Mouse (Mus musculus) right cerebral cortex, postnatal 10 days (tissue): ENCODE data around the gene 4930432K21Rik.
A peak's percentile ranks its signal among the peaks of the same experiment; 100 is the strongest.

Experiments used
- DNase-seq, 2 experiments: peaks; one replicate each; pipeline ENCODE4 v3.0.0; 2021; ENCODE audit warnings: low spot score in 2 of 2

The 4930432K21Rik gene

DNA sequence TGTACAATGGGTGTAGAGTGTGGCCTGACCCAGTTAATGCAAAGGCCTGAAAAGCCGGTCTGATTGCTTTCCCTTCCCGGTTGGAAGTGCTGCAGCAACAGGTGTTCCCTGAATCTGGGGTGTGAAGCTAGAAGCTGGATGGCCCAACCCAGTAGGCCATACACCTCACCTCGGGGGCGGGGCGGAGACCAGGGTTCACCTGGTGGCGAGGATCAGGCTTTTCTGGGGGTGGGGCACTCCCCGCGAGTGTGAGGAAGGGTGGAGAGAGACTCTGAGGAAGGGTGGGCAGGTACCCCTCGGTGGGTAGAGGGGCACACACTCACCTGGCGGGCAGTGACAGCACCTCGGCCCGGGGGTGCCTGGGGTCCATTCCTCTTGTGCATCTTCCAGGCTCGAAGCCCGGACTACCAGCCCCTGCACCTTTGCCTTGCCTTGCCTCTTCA is 480 bp upstream of the 4930432K21Rik start:
- DNase-seq = peak in 1 of 2 experiments; percentile 46

DNA sequence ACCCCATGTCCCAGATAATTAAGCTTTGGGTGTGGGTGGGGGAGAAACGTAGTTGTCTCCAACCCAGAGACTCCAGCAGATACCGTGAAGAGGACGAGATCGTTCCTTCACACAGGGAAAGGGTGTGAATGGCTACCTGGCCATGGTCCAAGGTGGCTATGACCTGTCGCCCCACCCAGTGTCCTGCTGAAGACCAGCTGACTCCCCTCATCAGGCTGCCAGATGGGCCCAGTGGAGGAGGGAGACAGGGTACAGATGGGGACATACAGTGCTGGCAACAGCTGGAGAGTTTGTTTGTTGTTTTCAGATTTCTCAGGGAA is 666 bp downstream of the 4930432K21Rik start:
- DNase-seq = no peak

DNA sequence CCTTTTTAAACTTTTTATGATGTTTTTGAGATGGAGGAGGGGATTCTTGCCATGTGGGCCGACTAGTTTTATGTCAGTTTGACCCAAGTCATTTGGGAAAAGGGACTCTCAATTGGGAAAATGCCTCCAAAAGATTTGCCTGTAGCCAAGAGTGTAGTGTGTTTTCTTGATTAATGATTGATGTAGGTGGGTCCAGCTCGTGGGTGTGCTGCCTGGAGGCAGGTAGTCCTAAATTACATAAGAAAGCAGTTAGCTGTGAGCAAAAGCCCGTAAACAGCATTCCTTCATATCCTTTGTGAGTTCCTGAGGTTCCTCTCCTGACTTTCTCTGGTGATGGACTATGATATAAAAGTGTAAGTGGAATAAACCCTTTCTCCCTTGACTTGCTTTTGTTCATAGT is 1.4 kb downstream of the 4930432K21Rik start:
- no peak for DNase-seq

DNA sequence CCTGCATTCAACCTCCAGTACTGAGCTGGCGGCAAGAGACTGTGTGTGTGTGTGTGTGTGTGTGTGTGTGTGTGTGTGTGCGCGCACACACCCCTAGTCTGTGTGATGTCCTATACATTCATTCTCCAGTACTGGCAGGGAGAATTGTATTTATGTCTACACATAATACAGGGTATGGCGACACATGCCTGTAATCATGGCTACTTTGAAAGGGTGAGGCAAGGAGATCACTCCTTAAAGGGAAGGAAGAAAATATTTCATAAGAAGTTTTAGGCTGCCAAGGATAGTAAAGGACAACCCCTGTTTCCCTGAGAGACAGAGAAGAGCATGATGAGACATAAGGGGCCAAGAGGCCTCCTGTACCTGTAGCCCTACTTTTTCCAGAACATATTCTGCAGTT is 9.8 kb downstream of the 4930432K21Rik start:
- DNase-seq = no peak

DNA sequence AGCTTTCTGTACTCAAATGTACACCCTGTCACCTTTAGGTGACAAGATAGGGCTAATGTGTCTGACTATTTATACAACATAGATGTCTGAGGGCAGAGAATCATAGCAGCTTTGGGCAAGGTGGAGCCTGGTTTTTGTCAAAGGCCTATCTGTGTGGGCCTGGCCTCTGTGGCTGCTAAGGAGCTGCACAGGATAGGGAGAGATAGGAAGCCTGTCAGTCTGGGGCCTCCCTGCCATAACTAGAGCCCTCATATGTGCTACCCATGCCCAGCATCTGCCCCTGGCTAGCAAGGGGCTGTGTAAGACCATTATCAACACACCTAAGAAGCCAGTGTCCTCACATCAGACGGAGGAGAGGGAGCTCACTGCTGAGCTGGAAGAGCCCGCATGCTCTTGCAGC is 19.9 kb downstream of the 4930432K21Rik start:
- no peak for DNase-seq

DNA sequence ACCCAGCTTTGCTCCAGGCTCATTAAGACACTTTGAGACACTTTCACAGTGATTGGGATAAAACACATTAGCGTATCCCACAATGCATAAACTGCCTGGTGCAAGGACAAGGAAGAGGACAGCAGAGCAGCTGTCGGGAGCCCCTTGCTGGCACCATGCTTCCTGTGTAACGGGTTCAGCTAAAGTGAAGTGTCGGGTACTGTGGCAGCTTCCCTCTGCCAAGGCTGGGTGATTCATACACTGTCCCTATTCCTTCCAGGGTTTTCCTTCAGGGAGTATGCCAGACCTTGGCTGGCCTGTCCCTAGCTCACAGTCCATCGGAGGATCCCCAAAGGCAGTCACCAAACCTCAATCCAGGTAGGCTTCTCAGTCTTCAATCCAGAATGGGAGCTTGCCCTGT is 22.3 kb downstream of the 4930432K21Rik start:
- DNase-seq = no peak

DNA sequence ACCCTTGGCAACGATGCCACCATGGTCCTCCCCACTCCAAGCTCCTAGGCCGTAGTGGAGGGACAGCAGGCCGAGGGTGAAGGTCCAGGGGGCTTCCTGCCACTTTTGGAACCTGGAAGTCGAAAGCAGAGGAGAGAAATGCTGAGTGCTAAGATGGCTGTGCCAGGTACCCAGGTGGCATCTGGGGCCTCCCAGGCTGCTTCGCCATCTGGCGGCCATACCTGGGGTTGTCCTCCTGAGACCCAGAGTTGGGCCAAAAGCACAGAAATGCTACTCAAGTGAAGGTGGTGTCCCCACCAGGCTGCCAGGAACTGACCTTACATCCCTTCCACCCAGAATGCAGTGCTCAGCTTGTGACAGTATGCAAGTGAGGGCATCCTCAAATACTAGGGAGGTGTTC is 26.0 kb downstream of the 4930432K21Rik start:
- DNase-seq = no peak

DNA sequence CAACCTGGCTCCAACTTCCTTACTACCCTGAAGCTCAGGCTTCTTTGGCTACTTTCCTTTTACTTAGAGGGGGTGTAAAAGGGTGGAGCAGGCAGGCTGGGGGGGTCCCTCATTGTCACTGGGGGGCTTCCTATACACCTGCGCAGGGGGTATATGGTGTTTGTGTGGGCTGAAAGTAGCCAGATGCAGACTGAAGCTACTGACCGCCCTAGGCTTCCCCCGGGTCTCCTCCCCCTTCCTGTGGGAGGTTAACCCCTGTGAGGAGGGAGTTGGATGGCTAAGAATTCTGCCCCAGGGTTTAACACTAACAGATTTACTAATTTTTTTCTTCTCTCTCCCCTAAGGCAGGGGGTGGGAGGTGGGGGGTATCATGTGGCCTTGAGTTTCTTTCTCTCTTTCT is 28.7 kb downstream of the 4930432K21Rik start:
- no peak for DNase-seq

DNA sequence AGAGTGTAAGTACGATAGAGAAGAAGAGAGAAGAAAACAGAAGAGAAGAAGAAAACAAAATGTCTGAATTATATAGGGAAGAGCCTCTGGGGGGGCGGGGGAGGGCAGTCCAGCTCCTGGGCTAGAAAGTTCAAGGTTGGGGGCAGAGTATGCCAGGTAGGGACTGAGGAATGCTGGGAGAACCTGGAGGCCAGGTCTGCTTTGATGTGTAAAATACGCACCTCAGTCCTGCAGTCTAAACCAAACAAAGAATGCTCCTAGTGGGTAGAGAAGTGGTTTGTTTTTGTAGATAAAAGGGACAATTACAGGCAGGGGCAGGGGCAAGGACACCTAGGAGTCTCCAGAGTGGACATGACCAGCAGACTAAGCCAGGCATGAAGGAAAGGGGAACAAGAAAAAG is 29.6 kb downstream of the 4930432K21Rik start:
- DNase-seq = no peak

DNA sequence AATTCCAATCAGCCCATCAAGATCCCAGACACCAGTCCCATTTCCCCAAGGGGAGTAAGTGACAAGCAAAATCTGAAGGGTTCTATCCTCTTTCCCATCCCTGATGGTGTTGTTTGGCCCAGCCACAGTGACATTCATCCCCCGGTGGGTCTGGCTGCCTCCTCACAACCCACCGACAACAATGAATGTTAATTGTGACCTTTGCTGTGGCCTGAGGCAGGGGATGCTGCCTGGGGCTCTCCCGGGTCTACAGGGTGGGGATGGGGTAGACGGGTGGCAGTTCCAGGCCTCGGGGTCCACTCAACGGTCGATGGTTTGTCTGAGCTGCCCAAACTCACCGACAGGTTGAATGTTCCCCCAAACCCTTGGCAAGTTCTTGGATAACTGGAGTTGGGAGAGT is 30.8 kb downstream of the 4930432K21Rik start:
- DNase-seq = no peak

DNA sequence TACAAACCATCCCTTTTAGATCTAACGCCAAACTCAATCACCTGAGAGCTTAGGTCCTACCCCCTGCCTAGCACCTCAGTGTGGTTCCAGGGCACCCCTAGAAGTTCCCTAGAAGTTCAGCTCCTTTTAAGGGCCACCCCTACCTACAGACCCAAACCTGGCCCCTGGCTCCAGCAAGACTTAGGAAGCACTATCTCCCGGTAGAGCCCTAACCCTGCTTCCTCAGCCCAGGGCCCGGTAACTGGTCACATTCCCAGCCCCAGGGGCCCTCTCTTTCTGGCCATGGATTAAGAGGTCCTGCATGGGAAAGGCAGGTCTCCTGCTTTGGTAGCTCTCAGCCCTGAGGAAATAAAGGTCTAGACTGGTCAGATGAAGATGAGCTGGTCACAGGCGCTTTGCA is 32.1 kb downstream of the 4930432K21Rik start:
- DNase-seq = no peak

DNA sequence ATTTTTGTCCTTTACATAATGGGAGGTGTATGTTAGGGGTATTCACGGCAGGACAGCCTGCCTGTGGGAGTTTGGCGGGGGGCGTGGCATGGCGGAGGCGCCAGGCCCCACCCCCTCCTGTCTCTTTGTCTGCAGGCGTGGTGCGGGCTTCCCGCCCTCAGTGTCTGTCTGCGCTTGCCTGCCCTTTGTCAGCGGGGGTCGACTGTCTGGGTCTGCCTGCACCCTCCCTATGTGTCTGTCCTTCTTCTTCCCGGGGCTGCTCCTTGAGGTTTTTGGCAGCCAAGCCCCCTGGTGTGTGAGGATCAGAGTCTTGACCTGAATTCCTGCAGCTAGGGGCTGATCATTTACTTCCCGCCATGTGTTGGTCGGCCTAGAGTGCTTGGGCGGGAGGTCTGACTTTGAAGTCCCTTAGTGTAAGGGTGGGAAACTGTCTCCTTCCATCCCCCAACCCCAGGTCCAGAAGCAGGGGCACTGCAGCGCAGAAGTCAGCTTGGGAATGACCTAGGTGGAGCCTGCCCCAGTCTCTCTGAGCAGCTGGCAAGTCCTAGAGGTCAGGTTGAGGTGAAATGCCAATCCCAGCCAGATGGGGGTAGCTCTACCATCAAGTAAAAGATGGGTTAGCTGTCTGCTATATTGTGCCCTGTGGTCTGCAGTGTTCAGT is 32.8 kb downstream of the 4930432K21Rik start:
- DNase-seq = peak in 1 of 2 experiments; percentile 61

DNA sequence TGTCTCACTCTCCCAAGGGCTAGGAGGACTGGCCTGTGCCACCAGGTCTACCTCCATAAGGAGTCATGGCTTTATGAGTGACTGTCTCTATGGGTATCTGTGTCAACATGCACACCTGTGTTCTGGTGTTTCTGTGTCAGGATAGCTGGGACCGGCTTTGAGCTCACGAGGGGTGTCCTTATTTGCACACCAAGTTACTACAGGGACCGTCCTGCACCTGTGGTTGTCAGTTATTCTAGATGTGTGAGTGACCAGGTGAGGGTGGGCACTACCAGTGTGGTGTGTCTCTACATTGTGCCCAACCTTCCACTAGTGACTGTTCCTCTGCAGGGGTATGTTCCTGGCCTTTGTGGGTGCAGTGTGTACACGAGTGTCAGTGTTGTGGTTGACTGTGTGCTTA is 35.0 kb downstream of the 4930432K21Rik start:
- DNase-seq = no peak

DNA sequence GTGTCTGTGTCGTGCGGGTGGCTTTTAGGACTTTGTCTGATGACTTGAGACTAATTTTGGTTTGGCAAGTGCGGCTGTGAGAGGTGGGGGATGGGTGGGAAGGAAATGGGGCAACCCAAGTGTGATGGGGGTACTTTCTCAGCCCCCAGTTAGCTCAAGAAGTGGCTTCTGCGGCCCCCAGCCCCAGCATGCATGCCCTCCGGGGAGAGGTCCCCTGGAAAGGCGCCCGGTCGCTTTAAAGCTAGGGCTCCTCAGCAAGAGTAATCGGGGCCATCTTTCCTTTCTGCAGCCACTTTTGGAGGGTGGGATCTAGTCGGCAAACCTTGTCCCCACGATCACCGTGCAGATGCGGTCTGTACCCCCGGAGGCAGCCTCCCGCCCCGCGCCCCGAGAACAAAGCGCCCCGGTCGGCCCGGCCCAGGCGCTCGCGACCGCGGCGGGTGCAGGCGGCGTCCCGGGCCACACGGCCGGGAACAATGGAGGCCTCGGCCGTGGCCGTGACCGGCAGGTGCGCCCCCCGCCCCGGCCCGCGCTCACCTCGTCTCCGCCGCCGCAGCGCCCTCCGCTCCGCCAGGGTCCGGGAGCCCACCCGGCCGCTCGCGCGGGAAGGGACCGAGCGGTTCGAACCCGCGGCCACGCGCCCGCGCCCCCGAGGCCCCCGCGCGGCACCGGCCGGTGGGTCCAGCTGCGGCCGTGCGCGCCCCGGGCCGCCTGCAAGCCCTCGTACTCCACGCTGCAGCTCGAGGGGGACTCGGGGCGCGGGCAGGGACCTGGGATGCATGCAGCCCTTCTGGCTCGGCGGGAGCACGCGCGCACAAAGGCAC is 35.6 kb downstream of the 4930432K21Rik start:
- peak in 1 of 2 experiments; percentile 55 for DNase-seq

DNA sequence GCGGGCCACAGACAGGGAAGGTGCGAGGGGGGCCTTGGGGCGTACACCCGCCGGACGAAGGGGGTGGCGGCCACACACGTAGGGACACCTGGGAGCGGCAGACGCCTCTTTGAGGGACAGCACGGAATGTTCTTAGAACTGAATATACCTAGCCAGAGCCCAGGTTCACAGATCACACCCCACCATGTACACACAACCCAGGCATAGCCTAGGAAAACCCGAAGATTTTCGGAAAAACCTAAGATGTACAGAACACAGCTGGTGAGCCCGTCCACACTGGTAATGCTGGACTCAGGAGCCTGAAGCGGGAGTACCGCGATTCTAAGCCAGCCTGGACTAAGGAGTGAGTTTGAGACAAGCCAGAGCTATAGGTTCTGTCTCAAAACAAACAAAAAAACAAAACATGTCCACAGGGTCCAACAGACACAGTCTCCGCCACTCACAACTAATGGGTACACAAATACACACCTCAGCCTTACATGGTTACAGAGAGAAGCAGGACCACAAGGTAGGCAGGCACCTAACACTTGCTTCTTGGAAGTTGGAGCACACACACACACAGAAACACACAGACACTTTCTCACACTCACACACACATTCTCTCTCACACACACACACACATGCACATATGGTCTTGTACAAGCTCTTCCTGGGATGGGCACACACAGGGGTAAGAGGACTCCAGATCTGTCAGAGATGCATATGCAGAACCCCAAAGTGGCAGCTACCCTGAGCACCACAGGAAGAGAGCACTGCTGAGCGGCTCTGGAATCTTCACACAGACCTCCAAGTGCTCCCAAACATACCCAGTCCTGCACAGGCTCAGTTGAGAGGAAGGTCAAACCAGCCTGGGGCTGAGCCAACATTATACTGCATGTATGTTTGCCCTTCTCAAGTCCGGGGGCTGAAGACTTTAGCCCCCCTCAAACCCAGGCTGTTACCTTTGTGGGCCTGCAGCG is 36.5 kb downstream of the 4930432K21Rik start:
- no peak for DNase-seq

DNA sequence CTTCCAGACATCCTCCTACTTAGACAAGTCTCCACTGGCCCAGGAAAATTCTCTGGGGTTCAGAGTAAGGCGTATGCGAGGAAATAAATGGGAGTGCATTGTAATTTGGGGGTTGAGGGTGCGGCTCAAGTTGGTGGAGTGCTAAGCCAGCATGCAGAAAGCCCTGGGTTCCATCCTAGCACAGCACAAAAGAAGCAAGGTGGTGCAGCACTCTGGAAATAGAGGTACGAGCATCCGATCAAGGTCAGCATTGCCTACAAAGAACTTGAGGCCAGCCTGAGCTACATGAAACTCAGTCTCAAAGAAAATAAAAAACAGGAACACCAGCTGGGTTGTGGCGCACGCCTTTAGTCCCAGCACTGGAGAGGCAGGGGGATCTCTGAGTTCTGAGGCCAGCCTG is 37.3 kb downstream of the 4930432K21Rik start, which contains the start of gene Nanos3:
TSS of gene Nanos3 (minus strand) at position 101 of the 400 bp plus-strand sequence.
- no peak for DNase-seq

DNA sequence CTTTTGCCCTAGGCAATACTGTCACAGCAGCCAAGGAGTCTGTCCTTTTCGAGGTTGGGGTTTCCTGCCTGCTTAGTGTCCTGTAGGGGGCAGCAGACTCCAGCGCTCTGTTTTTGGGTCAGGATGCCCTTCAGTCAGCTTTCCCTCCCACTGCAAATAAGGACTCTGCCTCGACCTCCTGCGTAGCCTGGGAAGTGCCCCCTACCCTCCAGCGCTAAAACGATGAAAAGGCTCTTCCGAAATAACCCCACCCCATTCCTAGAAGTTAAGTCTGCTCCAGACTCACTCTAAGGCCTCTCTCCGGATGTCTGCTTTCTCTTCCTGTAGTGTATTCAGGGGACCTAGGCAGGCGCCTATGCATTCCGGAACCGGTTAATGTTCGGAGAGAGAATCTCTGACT is 38.7 kb downstream of the 4930432K21Rik start:
- peak; percentile 78 to 83 for DNase-seq

DNA sequence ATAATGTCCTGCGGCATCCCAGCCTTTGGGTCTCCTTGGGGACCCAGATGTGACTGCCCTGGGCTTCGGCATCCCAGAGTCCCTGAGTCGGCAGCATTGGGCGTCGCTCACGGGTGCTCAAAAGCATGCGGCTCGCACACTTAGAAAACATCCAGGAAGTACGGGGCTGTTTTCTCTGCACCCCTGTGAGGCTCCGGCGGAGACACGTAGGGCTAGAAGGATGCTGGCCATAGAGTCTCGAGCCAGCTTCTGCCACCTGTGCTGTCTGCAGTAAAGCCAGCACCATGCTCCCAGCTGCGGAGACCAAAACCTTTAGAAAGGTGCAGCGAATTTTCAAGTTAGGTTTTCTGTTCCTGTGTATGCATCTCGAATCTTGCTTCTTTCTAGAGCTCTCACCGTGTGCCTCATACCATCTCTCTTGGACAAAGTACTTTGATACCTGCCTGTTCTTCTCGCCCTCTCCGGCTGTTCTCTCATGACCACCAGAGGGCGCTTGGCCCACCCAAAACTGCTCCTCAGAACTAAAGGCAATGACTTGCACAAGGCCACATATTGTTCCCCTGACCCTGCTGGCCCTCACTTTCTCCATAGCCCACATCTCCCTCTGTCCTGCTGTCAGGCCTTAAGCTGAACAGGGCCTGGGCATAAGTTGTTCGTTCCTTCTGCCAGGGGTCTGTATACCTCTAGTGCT is 39.4 kb downstream of the 4930432K21Rik start:
- DNase-seq = no peak

DNA sequence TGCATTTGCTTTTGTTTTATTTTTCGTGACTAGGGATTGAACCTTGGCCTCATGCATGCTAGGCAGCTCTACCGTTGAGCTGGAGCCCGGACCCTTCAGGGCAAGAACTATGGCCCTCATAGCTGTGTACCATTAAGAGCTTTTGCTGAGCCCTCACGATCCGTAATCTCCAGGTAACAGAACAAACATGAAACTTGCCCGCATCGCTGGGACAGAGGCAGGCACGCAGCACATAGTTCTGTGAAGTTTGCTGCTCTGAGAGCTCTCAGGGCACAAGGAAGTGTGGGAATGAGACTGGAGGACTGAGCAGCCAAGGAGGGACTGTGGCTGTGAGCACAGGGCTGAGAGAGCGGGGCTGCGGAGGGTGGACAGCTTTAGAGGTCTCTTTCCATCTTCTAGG is 40.8 kb downstream of the 4930432K21Rik start:
- no peak for DNase-seq

DNA sequence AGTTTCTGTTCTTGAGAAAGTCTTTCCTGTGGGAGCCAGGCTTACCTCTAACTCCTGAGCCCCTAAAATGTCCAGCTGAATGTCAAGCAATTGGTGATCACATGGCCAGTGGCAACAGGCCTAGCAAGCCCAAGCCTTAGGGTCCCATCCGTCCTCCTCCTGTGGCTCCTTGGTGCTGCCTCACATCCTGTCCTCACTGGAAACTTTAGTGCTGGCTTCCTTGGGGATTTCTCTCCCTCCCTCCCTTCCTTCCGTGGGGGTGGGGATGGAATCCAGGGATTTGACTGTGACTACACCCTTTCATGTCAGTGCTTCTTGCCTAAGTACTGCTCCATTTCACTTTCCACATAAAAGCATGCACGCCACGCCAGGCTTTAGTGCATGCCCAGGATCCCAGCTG is 41.8 kb downstream of the 4930432K21Rik start:
- DNase-seq = no peak

DNA sequence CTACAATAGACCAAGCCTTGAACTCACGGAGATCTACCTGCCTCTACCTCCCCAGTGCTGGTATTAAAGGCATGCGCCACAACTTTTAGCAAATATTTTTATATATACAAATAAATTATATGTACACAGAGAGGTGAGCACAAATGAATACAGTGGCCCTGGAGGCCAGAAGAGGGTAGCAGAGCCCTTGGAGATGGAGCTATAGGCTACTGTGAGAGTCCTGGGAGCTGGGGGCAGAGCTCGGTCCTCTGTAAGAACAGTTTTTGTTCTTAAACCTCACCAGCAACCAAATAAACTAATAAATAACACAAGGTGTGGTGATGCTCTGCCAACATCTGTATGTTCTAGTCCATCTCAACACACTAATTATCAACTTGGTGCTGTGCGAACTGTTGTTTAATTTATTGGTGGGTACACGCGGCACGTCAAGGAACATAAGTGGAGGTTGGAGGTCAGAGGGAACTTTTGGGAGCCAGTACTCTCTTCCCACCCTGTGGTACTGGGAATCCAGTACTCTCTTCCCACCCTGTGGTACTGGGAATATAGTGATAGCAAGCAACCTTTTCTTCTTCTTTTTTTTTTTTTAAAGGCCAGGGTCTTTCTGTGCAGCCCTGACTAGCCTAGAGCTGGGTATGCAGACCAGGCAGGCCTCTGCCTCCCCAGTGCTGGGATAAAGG is 42.5 kb downstream of the 4930432K21Rik start:
- no peak for DNase-seq
